Mouse (Mus musculus) inflammation-experienced regulatory T-cells (primary cell): ENCODE measurements around the gene Timm8a1. TPM values are rescaled to one million over a fixed set of nuclear protein-coding genes. Genes with fewer than 3 reads are reported as not detected.

ENCODE experiments used
- polyA plus RNA-seq, 2 experiments: library from polyadenylated mRNA; unstranded; fragments of 100-300 nt; shearing (Covaris generic); gene quantifications; one replicate each; pipeline ENCODE4 v1.2.1; 2017

Timm8a1 gene
- 10 to 100 TPM; 28.3 to 46.8 TPM for polyA plus RNA-seq

DNA sequence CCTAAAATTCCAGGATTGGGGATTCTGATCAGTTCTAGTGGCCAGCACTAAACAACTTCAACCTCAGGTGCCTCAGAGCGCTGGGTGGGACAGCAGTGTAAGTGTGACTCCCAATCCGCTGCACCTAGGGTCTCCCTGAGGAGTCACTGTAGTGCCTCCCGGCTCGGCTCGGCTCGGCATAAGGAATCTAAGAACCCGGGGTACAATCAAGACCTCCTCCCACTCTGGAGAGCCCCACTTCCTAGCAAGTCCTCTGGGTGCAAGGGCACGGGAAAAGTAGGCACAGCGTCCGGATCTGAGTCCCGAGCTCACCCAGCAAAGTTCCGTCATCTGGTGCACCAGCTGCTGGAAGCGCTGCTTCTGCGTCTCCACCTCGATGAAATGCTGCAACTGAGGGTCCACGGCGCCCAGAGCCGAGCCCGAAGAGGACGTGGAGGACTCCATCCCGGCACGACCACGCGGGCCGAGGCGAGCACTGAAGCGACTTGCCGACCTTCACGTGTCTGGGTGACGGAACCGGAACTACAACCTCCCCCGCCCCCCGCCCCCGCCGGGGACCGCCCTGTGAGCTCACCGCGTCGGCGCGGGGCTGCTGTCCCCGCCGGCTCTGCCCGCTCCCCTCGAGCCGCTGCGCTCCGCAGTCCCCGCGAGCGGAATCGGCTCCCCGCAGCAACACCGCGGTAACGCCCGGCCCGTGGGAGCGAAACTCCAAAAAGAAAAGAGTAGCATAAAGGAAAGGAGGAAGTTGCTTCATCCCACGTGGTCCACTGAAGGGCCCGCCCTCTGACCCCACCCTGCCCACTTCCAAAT is at the start of gene Timm8a1:
TSS of gene Timm8a1 (minus strand) at position 721 of the 810 bp plus-strand sequence.

DNA sequence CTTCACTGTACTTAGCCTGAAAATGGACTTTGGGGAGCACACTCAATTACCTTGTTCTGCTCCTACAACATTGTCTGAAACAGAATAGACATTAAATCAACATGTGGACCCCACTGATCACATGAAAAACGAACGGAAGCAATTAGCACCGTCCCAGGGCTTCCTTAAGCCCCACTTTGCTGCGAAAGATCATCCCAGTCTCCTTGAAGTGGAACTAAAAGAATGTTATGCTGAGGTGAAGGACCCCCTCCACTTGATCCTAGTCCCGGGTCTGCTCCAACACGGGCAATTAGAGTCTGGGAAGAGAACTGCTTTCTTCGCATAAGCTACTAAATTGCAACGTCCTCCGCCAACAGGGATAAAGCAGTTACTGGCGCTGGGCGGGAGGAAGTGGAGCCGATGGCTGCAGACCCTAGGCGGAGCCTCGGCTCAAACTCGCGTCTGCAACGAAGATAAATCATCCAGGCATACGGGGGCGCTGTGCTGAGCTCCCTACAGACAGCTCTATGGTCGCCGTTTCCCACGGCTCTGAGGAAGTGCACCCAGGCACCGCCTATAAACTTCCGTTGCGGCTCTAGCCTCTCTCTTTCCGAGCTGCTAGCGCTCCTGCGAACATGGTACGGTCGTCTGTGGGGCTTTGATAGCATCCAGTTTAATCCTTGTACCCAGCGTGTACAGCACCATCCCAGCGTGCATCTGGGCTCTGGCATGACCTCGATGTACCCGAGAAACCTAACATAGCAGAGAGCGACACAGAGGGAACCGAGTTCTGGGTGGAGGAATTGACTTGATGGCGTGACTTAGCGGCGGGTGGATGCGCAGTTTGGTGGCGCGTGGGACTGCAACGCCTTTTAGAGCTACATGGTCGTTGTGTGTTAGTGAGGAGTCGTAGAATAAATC is 43.7 kb upstream of the Timm8a1 start, which contains the start of gene Rpl36a:
TSS of gene Rpl36a (plus strand) at position 552 of the 900 bp plus-strand sequence.

DNA sequence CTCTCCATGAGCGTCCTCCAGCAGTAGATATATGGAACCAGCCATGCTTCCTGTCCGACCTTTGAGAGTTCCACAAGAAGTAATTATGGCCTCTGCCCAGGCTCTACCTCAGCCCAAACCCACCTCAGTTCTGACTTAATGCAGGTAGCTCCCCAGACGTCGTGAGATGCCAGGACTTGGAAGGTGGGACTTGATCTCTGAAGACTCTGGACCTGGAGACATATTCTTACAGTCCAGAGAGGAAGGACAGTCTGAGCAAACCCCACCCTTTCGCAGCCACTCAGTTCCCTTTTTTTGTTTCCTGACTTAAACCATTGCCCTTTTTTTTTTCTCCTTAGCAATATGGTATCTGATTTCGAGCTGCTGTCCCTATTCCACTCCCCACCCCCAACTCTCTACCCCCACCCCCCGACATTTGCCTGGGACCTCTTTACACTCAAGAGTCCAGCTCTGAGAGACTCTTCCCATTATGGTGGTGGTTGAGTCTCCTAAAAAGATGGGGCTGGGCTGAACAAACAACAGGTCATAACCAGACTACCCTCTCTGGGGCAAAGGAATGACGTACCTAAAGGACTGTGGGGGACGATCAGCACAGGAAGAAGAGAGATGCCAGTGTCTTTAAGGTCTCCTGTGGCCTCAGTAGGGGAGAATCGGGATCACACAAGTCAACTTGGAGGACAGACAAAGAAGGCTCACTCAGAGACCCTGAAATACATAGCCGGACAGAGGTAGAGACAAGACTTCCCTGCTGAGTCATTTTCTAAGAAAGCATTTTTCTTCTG is 41.4 kb upstream of the Timm8a1 start, which contains the start of gene Btk:
TSS of gene Btk (minus strand) at position 683 of the 782 bp plus-strand sequence.

Other genes starting within 250 kb of the Timm8a1 start
- under 1 TPM in 1 of 2 experiments, not detected in 1; 0.16 TPM for gene Tmem35a, start 246.6 kb downstream of the Timm8a1 start, polyA plus RNA-seq
- 1 to 10 TPM in 1 of 2 experiments, not detected in 1; 1.1 TPM for gene Cenpi, start 233.8 kb downstream of the Timm8a1 start, polyA plus RNA-seq
- under 1 TPM in 1 of 2 experiments, not detected in 1; 0.20 TPM for gene Drp2, start 137.3 kb downstream of the Timm8a1 start, polyA plus RNA-seq
- gene Taf7l, start 65.4 kb downstream of the Timm8a1 start, polyA plus RNA-seq = under 1 TPM; 0.19 to 0.92 TPM
- 1 to 10 TPM in 1 of 2 experiments, under 1 TPM in 1; 0.72 to 1.5 TPM for gene Btk, start 41.7 kb upstream of the Timm8a1 start, polyA plus RNA-seq
- gene Rpl36a, start 43.8 kb upstream of the Timm8a1 start, polyA plus RNA-seq = 100 to 1,000 TPM; 235 to 245 TPM
- 1 to 10 TPM; 5.1 to 6.7 TPM for gene Gla, start 59.3 kb upstream of the Timm8a1 start, polyA plus RNA-seq
- 100 to 1,000 TPM in 1 of 2 experiments, 10 to 100 TPM in 1; 98.4 to 108 TPM for gene Hnrnph2, start 59.3 kb upstream of the Timm8a1 start, polyA plus RNA-seq
- under 1 TPM; 0.82 to 0.88 TPM for gene Armcx4, start 144.7 kb upstream of the Timm8a1 start, polyA plus RNA-seq
- gene Armcx1, start 176.1 kb upstream of the Timm8a1 start, polyA plus RNA-seq = 1 to 10 TPM in 1 of 2 experiments, under 1 TPM in 1; 0.56 to 2.4 TPM
- gene Armcx6, start 209.6 kb upstream of the Timm8a1 start, polyA plus RNA-seq = 1 to 10 TPM; 1.2 to 1.7 TPM
- gene Armcx3, start 214.7 kb upstream of the Timm8a1 start, polyA plus RNA-seq = 10 to 100 TPM in 1 of 2 experiments, 1 to 10 TPM in 1; 9.5 to 16.3 TPM